Mouse (Mus musculus) B cell, adult 2 months (primary cell): ENCODE measurements at regions not wholly inside any gene's neighbourhood (a gene's known extent, or its start where the extent isn't known, plus 50 kb on each side); places are given as distances from the start of the nearest gene placed in this dataset.

Source experiments
- DNase-seq, 2 experiments: peaks; one replicate each; pipeline ENCODE4 v3.0.0; 2022

- no peak for DNase-seq
These were observed 76.0 kb upstream of the Frmd4a start for GRCm38 (mm10) chr2:3941496-3941895.

GRCm38 (mm10) chr2:3947432-3947831, 70.1 kb upstream of the Frmd4a start:
- DNase-seq = no peak

GRCm38 (mm10) chr2:3948331-3948730, 69.2 kb upstream of the Frmd4a start:
- no peak for DNase-seq

GRCm38 (mm10) chr2:3957491-3957890, 60.0 kb upstream of the Frmd4a start:
- DNase-seq = no peak

- DNase-seq = no peak
These were observed 59.4 kb upstream of the Frmd4a start for GRCm38 (mm10) chr2:3958065-3958641.

GRCm38 (mm10) chr2:3958711-3959110, 58.8 kb upstream of the Frmd4a start:
- no peak for DNase-seq

- DNase-seq = no peak
These were observed 58.3 kb upstream of the Frmd4a start for GRCm38 (mm10) chr2:3959181-3959580.

- no peak for DNase-seq
These were observed 57.3 kb upstream of the Frmd4a start for GRCm38 (mm10) chr2:3960213-3960612.

GRCm38 (mm10) chr2:3964351-3964750, 53.2 kb upstream of the Frmd4a start:
- DNase-seq = no peak
